19 mouse cellular contexts compared by ENCODE assay signal in the genomic region with DNA sequence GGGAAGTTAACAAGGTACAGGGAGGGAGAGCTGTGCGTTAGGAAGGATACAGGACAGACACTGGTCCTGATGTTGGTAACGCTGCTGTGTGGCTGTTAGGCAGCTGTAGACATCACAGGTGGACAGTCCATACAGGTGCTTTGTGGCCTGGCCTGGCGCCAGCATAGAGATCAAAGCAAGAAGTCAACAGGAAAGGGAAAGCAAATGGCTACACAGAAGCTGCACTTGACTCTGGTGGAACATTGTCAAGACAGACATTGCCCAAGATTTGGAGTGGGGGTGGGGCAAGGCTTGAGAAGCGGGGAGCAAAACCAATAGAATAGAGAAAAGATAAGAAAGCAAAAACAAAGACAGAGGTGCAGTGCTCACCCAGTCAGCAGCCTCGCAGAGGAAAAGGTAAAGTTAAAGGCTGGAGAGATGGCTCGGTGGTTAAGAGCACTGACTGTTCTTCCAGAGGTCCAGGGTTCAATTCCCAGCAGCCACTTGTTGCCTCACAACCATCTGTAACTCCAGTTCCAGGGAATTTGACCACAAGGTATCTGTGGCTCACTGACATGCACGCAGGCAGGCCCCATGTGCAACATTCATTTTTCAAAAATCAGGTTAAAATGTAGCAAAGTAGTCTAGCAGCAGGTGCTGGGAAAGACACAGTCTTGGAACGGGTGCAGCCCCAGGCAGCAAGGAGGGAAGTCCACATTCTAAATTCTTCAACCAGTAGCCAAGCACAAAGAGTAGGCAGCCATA.
DNase-seq lines count a peak whose midpoint lies in the region; ATAC-seq and TF ChIP-seq lines count a peak whose summit lies in the region.
"Had no signal": no experiment of that assay in that cellular context is flagged by ENCODE, and none has a peak within 500 bp of the region (broad histone marks: within the 10 kb centered on the region; RNA-seq: fewer than 3 reads in every experiment).

No protein-coding gene starts in this region.

- DNase-seq in liver (peak; percentile 2), adipocyte (ENCODE audit: low spot score) (peak; percentile 9)
- no peak for DNase-seq in liver, embryonic 11.5 days (ENCODE audit: low spot score)
- DNase-seq in lung, postnatal 0 days (ENCODE audit: low spot score): peak; percentile 33
- DNase-seq in lung, postnatal 36 days: peak; percentile 75
- no peak for DNase-seq in kidney, adult 2 months
- no peak for DNase-seq in left cerebral cortex, adult 8-10 months (ENCODE audit: low spot score in 2 of 2)
- DNase-seq: adrenal gland, adult 8-10 months; adrenal gland, postnatal 36 days; cerebellum, adult 11 months; cerebellum, adult 8-10 months; cerebellum, postnatal 14 days; gastrocnemius, postnatal 36 days; heart, adult 11 months; heart, postnatal 14 days had no signal

- no peaks in the 10 kb centered on the region for H3K27me3 ChIP-seq in liver, embryonic 11.5 days (replicated peaks; ENCODE audit: control insufficient read depth, insufficient read depth, low read length)
- no peaks in the 10 kb centered on the region for H3K27me3 ChIP-seq in lung, postnatal 0 days (replicated peaks; ENCODE audit: insufficient read depth, low read length)
- H3K27me3 ChIP-seq in kidney, adult 2 months (replicated peaks; ENCODE audit: control insufficient read depth, insufficient read depth, low read length): no peaks in the 10 kb centered on the region
- H3K27me3 ChIP-seq: embryonic facial prominence, embryonic 12.5 days; forebrain, embryonic 15.5 days had no signal

- 61% methylated on average over 8 of the region's 8 CpGs for WGBS in liver, embryonic 11.5 days
- WGBS in lung, postnatal 0 days: 52% methylated on average over 8 of the region's 8 CpGs
- 80% methylated on average over 8 of the region's 8 CpGs for WGBS in kidney, adult 2 months

- TF ChIP-seq CTCF in lung, postnatal 0 days (IDR thresholded peaks at IDR 0.05): no peak
- no peak for TF ChIP-seq CTCF in kidney, adult 2 months (conservative IDR thresholded peaks at IDR 0.05; ENCODE audit: insufficient read depth, insufficient read length, low read depth, low read length)

- no peak for ATAC-seq in liver, embryonic 11.5 days (replicated peaks; ENCODE audit: low FRiP score)
- peak; percentile 31; the same call in 1 of the 2 replicates for ATAC-seq in lung, postnatal 0 days
- ATAC-seq: forebrain, embryonic 15.5 days had no signal

- H3K4me1 ChIP-seq in liver, embryonic 11.5 days (replicated peaks; ENCODE audit: control insufficient read depth, insufficient read depth, low read length): 0 out of 2 replicates have a peak, but pooled peaks cover 4% of the 10 kb centered on the region
- no peaks in the 10 kb centered on the region for H3K4me1 ChIP-seq in lung, postnatal 0 days (ENCODE audit: insufficient read depth, low read depth, low read length)
- H3K4me1 ChIP-seq in kidney, adult 2 months (ENCODE audit: control insufficient read depth, insufficient read depth, low read length): no peaks in the 10 kb centered on the region
- H3K4me1 ChIP-seq: embryonic facial prominence, embryonic 12.5 days had no signal

- H3K36me3 ChIP-seq in liver, embryonic 11.5 days (ENCODE audit: control insufficient read depth, insufficient read depth, low read length): no peaks in the 10 kb centered on the region
- H3K36me3 ChIP-seq in lung, postnatal 0 days (ENCODE audit: insufficient read depth, low read length): no peaks in the 10 kb centered on the region
- no peaks in the 10 kb centered on the region for H3K36me3 ChIP-seq in kidney, adult 2 months (ENCODE audit: control insufficient read depth, insufficient read depth, low read length)
- H3K36me3 ChIP-seq: embryonic facial prominence, embryonic 12.5 days; forebrain, embryonic 15.5 days; heart, embryonic 15.5 days had no signal

- TF ChIP-seq EP300 in lung, postnatal 0 days (IDR thresholded peaks at IDR 0.05): no peak

- H3K9ac ChIP-seq in liver, embryonic 11.5 days (ENCODE audit: low read depth, low read length): no peak overlapping the region
- H3K9ac ChIP-seq in lung, postnatal 0 days (replicated peaks; ENCODE audit: low read depth): no peak overlapping the region
- H3K9ac ChIP-seq: embryonic facial prominence, embryonic 12.5 days; forebrain, embryonic 15.5 days; heart, embryonic 15.5 days; hindbrain, embryonic 14.5 days had no signal

- H3K9me3 ChIP-seq in liver, embryonic 11.5 days (ENCODE audit: control insufficient read depth, low read length): no peaks in the 10 kb centered on the region
- no peaks in the 10 kb centered on the region for H3K9me3 ChIP-seq in lung, postnatal 0 days (ENCODE audit: low read length)
- H3K9me3 ChIP-seq: embryonic facial prominence, embryonic 12.5 days; forebrain, embryonic 15.5 days; heart, embryonic 15.5 days had no signal

- H3K4me3 ChIP-seq in liver, embryonic 11.5 days (ENCODE audit: low read depth, low read length): no peak overlapping the region
- no peak overlapping the region for H3K4me3 ChIP-seq in lung, postnatal 0 days (ENCODE audit: low read depth, low read length)
- H3K4me3 ChIP-seq in kidney, adult 2 months (ENCODE audit: insufficient read depth, low read depth, low read length): no peak overlapping the region
- H3K4me3 ChIP-seq: embryonic facial prominence, embryonic 12.5 days; forebrain, embryonic 15.5 days; heart, embryonic 15.5 days had no signal

- no peak for TF ChIP-seq POLR2A in kidney, adult 2 months (IDR thresholded peaks at IDR 0.05; ENCODE audit: low read depth, low read length)

- no peak overlapping the region for H3K27ac ChIP-seq in liver, embryonic 11.5 days (ENCODE audit: low read depth, low read length)
- no peak overlapping the region for H3K27ac ChIP-seq in lung, postnatal 0 days (ENCODE audit: low read length)
- no peak overlapping the region for H3K27ac ChIP-seq in kidney, adult 2 months (ENCODE audit: insufficient read depth, low read depth, low read length)
- H3K27ac ChIP-seq: embryonic facial prominence, embryonic 12.5 days; forebrain, embryonic 15.5 days; heart, embryonic 15.5 days; hindbrain, embryonic 14.5 days had no signal

- H3K4me2 ChIP-seq in liver, embryonic 11.5 days: no peak overlapping the region
- no peak overlapping the region for H3K4me2 ChIP-seq in lung, postnatal 0 days (replicated peaks; ENCODE audit: low read depth, low read length)
- H3K4me2 ChIP-seq: embryonic facial prominence, embryonic 12.5 days; forebrain, embryonic 15.5 days; heart, embryonic 15.5 days; hindbrain, embryonic 14.5 days had no signal

Comparison
In these comparisons a context has a peak if more than half of its experiments do, and no peak if none do; other contexts are left out.
1. DNase-seq: peak in liver (single experiment), adipocyte (single experiment), lung, postnatal 0 days (single experiment) and lung, postnatal 36 days (single experiment); none in liver, embryonic 11.5 days (single experiment), kidney, adult 2 months (single experiment) and left cerebral cortex, adult 8-10 months (0 of 2).